Mouse (Mus musculus) embryonic facial prominence, embryonic 12.5 days (tissue): ENCODE measurements at regions not wholly inside any gene's neighbourhood (a gene's known extent, or its start where the extent isn't known, plus 50 kb on each side); places are given as distances from the start of the nearest gene placed in this dataset.

Source experiments
- ATAC-seq: fragments of 200-750 bp; cut with Nextera tagmentation; 2 replicates; pipeline ENCODE4 v1.8.0; 2017; ENCODE audit not compliant: insufficient number of reproducible peaks, insufficient read depth, low FRiP score, low TSS enrichment
- H3K27ac ChIP-seq: fragments of 300-500 bp; sonication (generic); 2 replicates; pipeline ENCODE4 v1.5.1; 2016; ENCODE audit warnings: mild to moderate bottlenecking
- H3K27me3 ChIP-seq: fragments of 300-500 bp; sonication (generic); 2 replicates; pipeline ENCODE4 v1.6.1; 2016; ENCODE audit warnings: mild to moderate bottlenecking, moderate library complexity
- H3K36me3 ChIP-seq: fragments of 300-500 bp; sonication (generic); 2 replicates; pipeline ENCODE4 v1.6.1; 2016; ENCODE audit warnings: mild to moderate bottlenecking
- H3K4me1 ChIP-seq: fragments of 300-500 bp; sonication (generic); 2 replicates; pipeline ENCODE4 v1.6.1; 2016
- H3K4me2 ChIP-seq: fragments of 300-500 bp; sonication (generic); replicated peaks from 2 replicates; pipeline ENCODE4 v1.6.1; 2016; ENCODE audit warnings: mild to moderate bottlenecking, moderate library complexity
- H3K4me3 ChIP-seq: fragments of 300-500 bp; sonication (generic); 2 replicates; pipeline ENCODE4 v1.5.1; 2016; ENCODE audit warnings: mild to moderate bottlenecking
- H3K9ac ChIP-seq: fragments of 300-500 bp; sonication (generic); 2 replicates; pipeline ENCODE4 v1.6.1; 2016; ENCODE audit warnings: mild to moderate bottlenecking, moderate library complexity
- H3K9me3 ChIP-seq: fragments of 300-500 bp; sonication (generic); 2 replicates; pipeline ENCODE4 v1.6.1; 2016; ENCODE audit warnings: mild to moderate bottlenecking, moderate library complexity
- WGBS: fragments of 180-500 bp; shearing (Covaris S2); methylation state at CpG from one replicate; pipeline ENCODE4 v1.1.7; 2016; 5-methylcytosine and 5-hydroxymethylcytosine counted together

DNA sequence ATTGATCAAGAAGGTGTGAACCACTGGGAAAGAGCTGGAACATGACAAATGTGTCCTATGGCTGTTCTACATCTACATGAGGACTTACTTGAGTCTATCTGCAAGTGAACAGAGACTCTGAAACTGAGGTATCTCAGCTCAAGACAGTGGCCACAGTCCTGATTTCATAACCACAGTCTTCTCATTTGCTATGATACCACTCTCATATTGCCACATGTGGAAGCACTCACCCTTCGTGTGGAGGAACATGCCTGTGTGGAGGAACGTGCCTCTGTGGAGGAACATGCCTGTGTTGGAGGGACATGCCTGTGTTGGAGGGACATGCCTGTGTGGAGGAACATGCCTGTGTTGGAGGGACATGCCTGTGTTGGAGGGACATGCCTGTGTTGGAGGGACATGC, 574.0 kb downstream of the Efna5 start:
- 92% methylated on average over 2 of the region's 2 CpGs for WGBS
- no peaks in the 10 kb centered on the region for H3K4me1 ChIP-seq
- ATAC-seq, result no peak

GRCm38 (mm10) chr17:62306524-62306923, 574.6 kb downstream of the Efna5 start:
- Histone ChIP-seq H3K27me3 (no peaks in the 10 kb centered on the region), H3K9me3 (no peaks in the 10 kb centered on the region), H3K27ac (no peak overlapping the region), H3K36me3 (no peaks in the 10 kb centered on the region), H3K4me1 (no peaks in the 10 kb centered on the region), H3K9ac (no peak overlapping the region), H3K4me3 (no peak overlapping the region), H3K4me2 (no peak overlapping the region)
- ATAC-seq, result no peak
- WGBS, result 75% methylated on average over 1 of the region's 1 CpGs

More for the DNA sequence above, 574.0 kb downstream of the Efna5 start:
- H3K27ac ChIP-seq, result no peak overlapping the region
- H3K4me3 ChIP-seq, result no peak overlapping the region
- no peak overlapping the region for H3K4me2 ChIP-seq
- no peaks in the 10 kb centered on the region for H3K9me3 ChIP-seq
- no peaks in the 10 kb centered on the region for H3K27me3 ChIP-seq
- no peaks in the 10 kb centered on the region for H3K36me3 ChIP-seq
- H3K9ac ChIP-seq, result no peak overlapping the region

DNA sequence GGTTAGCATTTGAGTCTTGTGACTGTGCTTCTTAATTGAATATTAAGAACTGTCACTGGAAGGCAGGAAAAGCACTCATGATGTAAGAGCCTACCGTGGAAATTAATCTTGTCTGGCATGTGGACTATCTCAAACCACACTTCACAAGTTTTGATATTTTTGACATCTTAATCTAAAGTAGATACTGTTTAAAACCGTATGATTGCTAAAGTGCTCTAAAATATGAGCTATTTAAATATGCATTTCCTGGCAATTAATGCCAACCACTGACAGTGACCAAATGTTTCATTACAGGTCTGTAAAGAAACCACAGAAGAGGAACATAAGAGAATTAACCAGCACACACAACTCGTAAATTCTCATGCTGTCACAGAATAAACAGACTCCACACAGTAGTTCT, 576.0 kb downstream of the Efna5 start:
- Histone ChIP-seq H3K27me3 (no peaks in the 10 kb centered on the region), H3K27ac (no peak overlapping the region), H3K4me2 (no peak overlapping the region), H3K36me3 (no peaks in the 10 kb centered on the region), H3K4me1 (no peaks in the 10 kb centered on the region), H3K9me3 (no peaks in the 10 kb centered on the region), H3K4me3 (no peak overlapping the region), H3K9ac (no peak overlapping the region)
- no peak for ATAC-seq
- 67% methylated on average over 3 of the region's 3 CpGs for WGBS

GRCm38 (mm10) chr17:62304073-62304472, 577.0 kb downstream of the Efna5 start:
- no peak overlapping the region for H3K27ac ChIP-seq
- H3K36me3 ChIP-seq, result no peaks in the 10 kb centered on the region
- H3K9me3 ChIP-seq, result no peaks in the 10 kb centered on the region
- H3K4me2 ChIP-seq, result no peak overlapping the region
- H3K4me1 ChIP-seq, result no peaks in the 10 kb centered on the region
- H3K27me3 ChIP-seq, result no peaks in the 10 kb centered on the region
- WGBS, result 77% methylated on average over 3 of the region's 3 CpGs
- no peak overlapping the region for H3K4me3 ChIP-seq
- no peak for ATAC-seq
- no peak overlapping the region for H3K9ac ChIP-seq

GRCm38 (mm10) chr17:62299875-62300274, 581.2 kb downstream of the Efna5 start:
- H3K4me3 ChIP-seq, result no peak overlapping the region
- H3K36me3 ChIP-seq, result no peaks in the 10 kb centered on the region
- WGBS, result 40% methylated on average over 9 of the region's 9 CpGs
- no peaks in the 10 kb centered on the region for H3K4me1 ChIP-seq
- ATAC-seq, result no peak
- no peaks in the 10 kb centered on the region for H3K27me3 ChIP-seq
- no peak overlapping the region for H3K4me2 ChIP-seq
- H3K9ac ChIP-seq, result no peak overlapping the region
- H3K9me3 ChIP-seq, result no peaks in the 10 kb centered on the region
- no peak overlapping the region for H3K27ac ChIP-seq

GRCm38 (mm10) chr17:62297393-62298060, 583.6 kb downstream of the Efna5 start:
- ATAC-seq, result no peak
- 73% methylated on average over 7 of the region's 7 CpGs for WGBS

GRCm38 (mm10) chr17:62295412-62295811, 585.7 kb downstream of the Efna5 start:
- no peak overlapping the region for H3K9ac ChIP-seq
- H3K27me3 ChIP-seq, result no peaks in the 10 kb centered on the region
- H3K36me3 ChIP-seq, result no peaks in the 10 kb centered on the region
- no peak overlapping the region for H3K4me2 ChIP-seq
- no peak for ATAC-seq
- H3K9me3 ChIP-seq, result no peaks in the 10 kb centered on the region
- H3K27ac ChIP-seq, result no peak overlapping the region
- H3K4me1 ChIP-seq, result no peaks in the 10 kb centered on the region
- no peak overlapping the region for H3K4me3 ChIP-seq

More at GRCm38 (mm10) chr17:62297393-62298060, 583.6 kb downstream of the Efna5 start:
- H3K27me3 ChIP-seq, result no peaks in the 10 kb centered on the region
- H3K4me3 ChIP-seq, result no peak overlapping the region
- no peaks in the 10 kb centered on the region for H3K4me1 ChIP-seq
- no peaks in the 10 kb centered on the region for H3K9me3 ChIP-seq
- H3K36me3 ChIP-seq, result no peaks in the 10 kb centered on the region
- H3K27ac ChIP-seq, result no peak overlapping the region
- H3K9ac ChIP-seq, result no peak overlapping the region
- no peak overlapping the region for H3K4me2 ChIP-seq

GRCm38 (mm10) chr17:62292703-62293102, 588.4 kb downstream of the Efna5 start:
- WGBS, result 79% methylated on average over 5 of the region's 5 CpGs
- Histone ChIP-seq H3K27me3 (no peaks in the 10 kb centered on the region), H3K4me3 (no peak overlapping the region), H3K36me3 (no peaks in the 10 kb centered on the region), H3K9ac (no peak overlapping the region), H3K4me1 (no peaks in the 10 kb centered on the region), H3K9me3 (no peaks in the 10 kb centered on the region), H3K4me2 (no peak overlapping the region), H3K27ac (no peak overlapping the region)
- ATAC-seq, result no peak

GRCm38 (mm10) chr17:62287666-62288065, 593.5 kb downstream of the Efna5 start:
- H3K4me3 ChIP-seq, result no peak overlapping the region
- H3K27ac ChIP-seq, result no peak overlapping the region
- ATAC-seq, result no peak
- no peaks in the 10 kb centered on the region for H3K36me3 ChIP-seq
- H3K27me3 ChIP-seq, result no peaks in the 10 kb centered on the region
- no peaks in the 10 kb centered on the region for H3K9me3 ChIP-seq
- no peak overlapping the region for H3K9ac ChIP-seq
- H3K4me1 ChIP-seq, result no peaks in the 10 kb centered on the region
- H3K4me2 ChIP-seq, result no peak overlapping the region

DNA sequence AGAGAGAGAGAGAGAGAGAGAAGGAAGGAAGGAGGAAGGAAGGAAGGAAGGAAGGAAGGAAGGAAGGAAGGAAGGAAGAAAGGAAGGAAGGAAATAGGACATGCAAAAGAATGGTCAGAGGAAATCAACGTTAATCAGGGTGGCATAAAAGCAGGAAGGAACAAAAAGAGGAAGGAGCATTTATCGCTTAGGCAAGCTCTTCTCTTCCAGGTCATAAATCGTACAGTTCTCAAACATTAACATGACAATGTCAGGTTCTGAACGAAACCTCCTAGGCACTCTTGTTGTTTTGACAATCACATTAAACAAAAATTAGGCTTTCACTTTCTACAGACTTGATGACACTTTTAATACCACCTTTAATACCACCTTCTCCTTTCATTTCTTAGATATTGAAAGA, 594.0 kb downstream of the Efna5 start:
- no peak for ATAC-seq
- 81% methylated on average over 4 of the region's 4 CpGs for WGBS
- Histone ChIP-seq H3K4me3 (no peak overlapping the region), H3K27me3 (no peaks in the 10 kb centered on the region), H3K27ac (no peak overlapping the region), H3K4me2 (no peak overlapping the region), H3K36me3 (no peaks in the 10 kb centered on the region), H3K9ac (no peak overlapping the region), H3K4me1 (no peaks in the 10 kb centered on the region), H3K9me3 (no peaks in the 10 kb centered on the region)

- no peak overlapping the region for H3K27ac ChIP-seq
- no peaks in the 10 kb centered on the region for H3K4me1 ChIP-seq
- no peaks in the 10 kb centered on the region for H3K27me3 ChIP-seq
- WGBS, result 64% methylated on average over 12 of the region's 12 CpGs
- H3K36me3 ChIP-seq, result no peaks in the 10 kb centered on the region
- no peak overlapping the region for H3K4me3 ChIP-seq
- no peak overlapping the region for H3K4me2 ChIP-seq
- no peak overlapping the region for H3K9ac ChIP-seq
- no peaks in the 10 kb centered on the region for H3K9me3 ChIP-seq
- ATAC-seq, result no peak
These were observed 594.7 kb downstream of the Efna5 start for GRCm38 (mm10) chr17:62286086-62287080.

GRCm38 (mm10) chr17:62280201-62280600, 600.9 kb downstream of the Efna5 start:
- H3K36me3 ChIP-seq, result no peaks in the 10 kb centered on the region

More at GRCm38 (mm10) chr17:62280201-62280600, 600.9 kb downstream of the Efna5 start:
- H3K4me3 ChIP-seq, result no peak overlapping the region
- no peaks in the 10 kb centered on the region for H3K27me3 ChIP-seq
- no peak overlapping the region for H3K4me2 ChIP-seq
- no peaks in the 10 kb centered on the region for H3K9me3 ChIP-seq
- 22% methylated on average over 3 of the region's 3 CpGs for WGBS
- peaks cover 6% of the 10 kb centered on the region; the same call in 1 of the 2 replicates for H3K4me1 ChIP-seq
- 0 out of 2 replicates have a peak overlapping the region, but pooled peaks have one; percentile 36 for H3K27ac ChIP-seq
- no peak for ATAC-seq
- no peak overlapping the region for H3K9ac ChIP-seq
